Mouse (Mus musculus): Measurements from ENCODE around the gene Prss30. TPM values are rescaled to one million over a fixed set of nuclear protein-coding genes. Genes with fewer than 3 reads are reported as not detected.

The Prss30 gene
- total RNA-seq (2012; rRNA removed), result not detected in 2 replicates

- Histone ChIP-seq H3K9me3 (ENCODE audit: control insufficient read depth, insufficient read depth, low read depth, low read length) (no peaks in the 10 kb centered on the region), H3K4me3 (ENCODE audit: insufficient read depth in 1 of 2, low read depth in 1 of 2, low read length in 2 of 2, poor library complexity in 1 of 2, severe bottlenecking in 1 of 2) (no peak within 1 kb of the TSS), H3K36me3 (ENCODE audit: control insufficient read depth, insufficient read depth, low read length, poor library complexity, severe bottlenecking) (no peaks in the 10 kb centered on the region), H3K9ac (ENCODE audit: insufficient read depth, low read depth, low read length, poor library complexity, severe bottlenecking) (no peak within 1 kb of the TSS), H3K27ac (ENCODE audit: insufficient read depth, low read depth, low read length, poor library complexity, severe bottlenecking) (peak within 1 kb of the TSS; percentile 0; the same call in 1 of the 2 replicates), H3K4me1 (ENCODE audit: control insufficient read depth in 2 of 2, insufficient read depth in 2 of 2, low read length in 2 of 2, poor library complexity in 1 of 2) (peaks cover 0 to 14% of the 10 kb centered on the region in 2 experiments; a peak in 1 of 4 replicates)
- TF ChIP-seq ZC3H11A (IDR thresholded peaks at IDR 0.05; ENCODE audit: borderline replicate concordance, low read depth, low read length) (no peak), CHD2 (IDR thresholded peaks at IDR 0.05; ENCODE audit: low read depth, low read length) (no peak), ZNF384 (IDR thresholded peaks at IDR 0.05; ENCODE audit: low read depth, low read length) (no peak), MAFK (IDR thresholded peaks at IDR 0.05; ENCODE audit: insufficient read depth, low read depth, low read length) (no peak)
- in situ Hi-C loops (cut with MboI; ENCODE audit: low sequenced_read_pairs in 2 of 2, unreplicated experiment in 2 of 2), result no loop called here
- no peak for DNase-seq (ENCODE audit: low read depth, low spot score)
Measured at GRCm38 (mm10) chr17:23980297-23980909, at the start of gene Prss30. Gene Prss30, minus strand, starts transcription at chr17:23980566.

- Histone ChIP-seq H3K9me3 (ENCODE audit: control insufficient read depth, insufficient read depth, low read depth, low read length) (no peaks in the 10 kb centered on the region), H3K36me3 (ENCODE audit: control insufficient read depth, insufficient read depth, low read length, poor library complexity, severe bottlenecking) (no peaks in the 10 kb centered on the region), H3K9ac (ENCODE audit: insufficient read depth, low read depth, low read length, poor library complexity, severe bottlenecking) (no peak overlapping the region), H3K27ac (ENCODE audit: insufficient read depth, low read depth, low read length, poor library complexity, severe bottlenecking) (no peak overlapping the region), H3K4me3 (ENCODE audit: insufficient read depth in 1 of 2, low read depth in 1 of 2, low read length in 2 of 2, poor library complexity in 1 of 2, severe bottlenecking in 1 of 2) (no peak overlapping the region), H3K4me1 (ENCODE audit: control insufficient read depth in 2 of 2, insufficient read depth in 2 of 2, low read length in 2 of 2, poor library complexity in 1 of 2) (peaks cover 0 to 10% of the 10 kb centered on the region in 2 experiments; a peak in 2 of 4 replicates)
- TF ChIP-seq ZC3H11A (IDR thresholded peaks at IDR 0.05; ENCODE audit: borderline replicate concordance, low read depth, low read length), result no peak
- TF ChIP-seq ZNF384 (IDR thresholded peaks at IDR 0.05; ENCODE audit: low read depth, low read length), result no peak
- no peak for TF ChIP-seq MAFK (IDR thresholded peaks at IDR 0.05; ENCODE audit: insufficient read depth, low read depth, low read length)
- TF ChIP-seq CHD2 (IDR thresholded peaks at IDR 0.05; ENCODE audit: low read depth, low read length), result no peak
- no peak for TF ChIP-seq HCFC1 (IDR thresholded peaks at IDR 0.05; ENCODE audit: borderline replicate concordance, insufficient read depth, low read length)
- in situ Hi-C loops (cut with MboI; ENCODE audit: low sequenced_read_pairs in 2 of 2, unreplicated experiment in 2 of 2), result no loop called here
- no peak for DNase-seq (ENCODE audit: low read depth, low spot score)
Measured at GRCm38 (mm10) chr17:24029477-24029876, 49.1 kb upstream of the Prss30 start.

DNA sequence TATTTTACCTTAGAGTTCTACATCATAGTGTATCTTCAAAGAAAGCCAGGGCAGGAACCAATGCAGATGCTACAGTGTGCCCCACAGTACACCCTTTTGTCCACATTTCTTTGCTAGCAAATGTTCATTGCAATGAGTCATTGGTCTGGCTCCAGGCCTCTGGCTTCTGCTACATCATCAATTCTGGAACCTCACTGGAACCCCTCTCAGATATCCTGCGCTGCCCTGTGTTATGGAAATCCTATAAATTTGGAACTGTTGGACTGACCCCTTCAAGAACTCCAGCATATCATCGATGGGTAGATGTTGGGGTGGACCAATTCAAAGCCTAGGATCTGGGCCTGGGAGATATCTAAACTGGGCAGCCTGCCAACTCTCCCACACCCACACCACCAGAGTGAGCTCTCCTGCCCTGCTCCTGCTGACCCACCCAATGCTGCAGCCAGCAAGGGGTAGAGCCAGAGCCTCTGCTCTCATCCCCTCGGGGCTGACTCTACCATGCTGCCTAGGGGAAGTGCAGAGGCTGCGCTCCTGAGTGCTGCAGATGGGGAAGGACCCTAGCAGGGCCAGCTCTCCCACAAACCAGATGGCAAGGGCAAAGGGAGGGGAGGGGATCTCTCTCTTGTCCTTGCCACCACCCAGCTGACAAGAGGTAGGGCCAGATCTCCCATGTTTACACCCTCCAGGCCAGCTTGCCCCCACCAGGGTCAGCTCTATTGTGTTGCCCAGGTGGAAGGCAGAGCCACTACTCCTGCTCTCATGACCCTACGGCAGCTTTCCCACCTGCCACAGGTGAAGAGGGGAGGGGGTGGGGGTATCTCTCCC, 41.2 kb upstream of the Prss30 start:
- in situ Hi-C loops (cut with MboI; ENCODE audit: low sequenced_read_pairs in 2 of 2, unreplicated experiment in 2 of 2), result no loop called here
- H3K4me1 ChIP-seq (ENCODE audit: control insufficient read depth in 2 of 2, insufficient read depth in 2 of 2, low read length in 2 of 2, poor library complexity in 1 of 2), result peaks cover 9 to 18% of the 10 kb centered on the region in 2 experiments; a peak in 3 of 4 replicates
- DNase-seq (ENCODE audit: low read depth, low spot score), result no peak
- peak overlapping the region; percentile 50; the same call in 1 of the 2 replicates for H3K27ac ChIP-seq (ENCODE audit: insufficient read depth, low read depth, low read length, poor library complexity, severe bottlenecking)
- no peaks in the 10 kb centered on the region for H3K9me3 ChIP-seq (ENCODE audit: control insufficient read depth, insufficient read depth, low read depth, low read length)
- peak overlapping the region; percentile 39 to 65 for H3K4me3 ChIP-seq (ENCODE audit: insufficient read depth in 1 of 2, low read depth in 1 of 2, low read length in 2 of 2, poor library complexity in 1 of 2, severe bottlenecking in 1 of 2)
- TF ChIP-seq MAFK (IDR thresholded peaks at IDR 0.05; ENCODE audit: insufficient read depth, low read depth, low read length), result no peak
- peak overlapping the region; percentile 46 for H3K9ac ChIP-seq (ENCODE audit: insufficient read depth, low read depth, low read length, poor library complexity, severe bottlenecking)
- no peaks in the 10 kb centered on the region; the same call in 1 of the 2 replicates for H3K36me3 ChIP-seq (ENCODE audit: control insufficient read depth, insufficient read depth, low read length, poor library complexity, severe bottlenecking)

GRCm38 (mm10) chr17:24020696-24021095, 40.3 kb upstream of the Prss30 start:
- DNase-seq (ENCODE audit: low read depth, low spot score), result no peak
- H3K4me3 ChIP-seq (ENCODE audit: insufficient read depth in 1 of 2, low read depth in 1 of 2, low read length in 2 of 2, poor library complexity in 1 of 2, severe bottlenecking in 1 of 2), result no peak overlapping the region
- H3K36me3 ChIP-seq (ENCODE audit: control insufficient read depth, insufficient read depth, low read length, poor library complexity, severe bottlenecking), result no peaks in the 10 kb centered on the region; the same call in 1 of the 2 replicates
- no peak overlapping the region for H3K27ac ChIP-seq (ENCODE audit: insufficient read depth, low read depth, low read length, poor library complexity, severe bottlenecking)
- H3K9ac ChIP-seq (ENCODE audit: insufficient read depth, low read depth, low read length, poor library complexity, severe bottlenecking), result no peak overlapping the region
- no peaks in the 10 kb centered on the region for H3K9me3 ChIP-seq (ENCODE audit: control insufficient read depth, insufficient read depth, low read depth, low read length)
- peaks cover 9 to 18% of the 10 kb centered on the region in 2 experiments; a peak in 3 of 4 replicates for H3K4me1 ChIP-seq (ENCODE audit: control insufficient read depth in 2 of 2, insufficient read depth in 2 of 2, low read length in 2 of 2, poor library complexity in 1 of 2)
- in situ Hi-C loops (cut with MboI; ENCODE audit: low sequenced_read_pairs in 2 of 2, unreplicated experiment in 2 of 2), result no loop called here
- TF ChIP-seq MAFK (IDR thresholded peaks at IDR 0.05; ENCODE audit: insufficient read depth, low read depth, low read length) (no peak), ZC3H11A (IDR thresholded peaks at IDR 0.05; ENCODE audit: borderline replicate concordance, low read depth, low read length) (no peak), ZNF384 (IDR thresholded peaks at IDR 0.05; ENCODE audit: low read depth, low read length) (no peak), CHD2 (IDR thresholded peaks at IDR 0.05; ENCODE audit: low read depth, low read length) (no peak), HCFC1 (IDR thresholded peaks at IDR 0.05; ENCODE audit: borderline replicate concordance, insufficient read depth, low read length) (no peak)

All from ES-E14 (cell line).